Mouse (Mus musculus) thymus, adult 2 months (tissue): ENCODE results near the gene Ywhaq.

Experiments used
- CTCF ChIP-seq: fragments of 200-500 bp; IDR thresholded peaks from 2 replicates; pipeline ENCODE4 v1.5.1; 2012; ENCODE audit warnings: mild to moderate bottlenecking, control low read depth, low read length, moderate library complexity, borderline replicate concordance; ENCODE audit not compliant: control insufficient read depth, poor library complexity, insufficient read depth; ENCODE audit errors: extremely low read depth
- POLR2A ChIP-seq: fragments of 200-500 bp; IDR thresholded peaks from 2 replicates; pipeline ENCODE4 v1.6.1; 2012; ENCODE audit warnings: mild to moderate bottlenecking, low read length, control low read depth, moderate library complexity; ENCODE audit not compliant: control insufficient read depth, poor library complexity, insufficient read depth; ENCODE audit errors: extremely low read depth

- TF ChIP-seq CTCF (no peak), POLR2A (no peak)
Observed at GRCm38 (mm10) chr12:21340674-21341073, 76.8 kb downstream of the Ywhaq start.
